Mouse (Mus musculus): ENCODE results near the gene Nudt1.
"Not testable (repeated sequence)": the region's sequence is repeated elsewhere in the genome, so short reads cannot be mapped to it uniquely, and the experiment has no call there.

The Nudt1 gene

DNA sequence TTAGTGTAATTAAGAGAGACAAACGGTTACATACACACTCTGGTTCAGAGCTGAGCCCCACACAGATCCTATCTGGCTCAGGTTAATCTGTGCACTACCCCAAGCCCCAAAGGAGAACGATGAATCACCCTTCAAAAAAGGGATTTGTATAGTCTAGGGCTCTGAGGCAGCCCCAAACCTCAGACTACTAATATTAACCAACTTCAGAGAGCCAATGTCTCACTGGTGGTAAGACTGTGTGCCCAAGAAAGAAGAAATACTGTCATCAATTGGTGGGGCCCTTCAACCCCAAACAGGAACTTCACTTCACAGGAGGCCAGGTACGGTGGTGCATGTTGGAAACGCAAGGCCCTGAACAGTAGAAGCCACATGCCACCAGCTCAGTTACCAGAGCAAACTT is 23.8 kb downstream of the Nudt1 start:
- DNase-seq: no peak

DNA sequence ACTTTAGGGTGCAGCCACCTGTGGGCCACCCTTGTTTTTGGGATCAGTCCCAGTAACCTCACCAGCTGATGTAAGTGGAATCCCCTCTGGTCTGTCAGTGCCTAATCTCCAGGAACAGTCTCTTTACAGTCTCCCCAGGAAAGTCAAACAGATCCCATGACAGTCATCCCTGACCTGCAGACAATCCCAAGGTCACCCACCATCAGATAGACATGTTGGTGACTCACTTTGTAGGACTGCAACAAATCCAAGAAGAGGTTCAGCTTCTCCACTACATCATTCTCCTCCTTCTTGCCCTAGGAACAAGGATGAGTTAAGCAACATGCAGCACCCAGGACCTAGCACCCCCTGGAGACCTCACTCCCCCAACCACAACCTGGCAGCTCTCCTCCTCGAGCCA is 24.6 kb downstream of the Nudt1 start:
- no peak for DNase-seq

DNA sequence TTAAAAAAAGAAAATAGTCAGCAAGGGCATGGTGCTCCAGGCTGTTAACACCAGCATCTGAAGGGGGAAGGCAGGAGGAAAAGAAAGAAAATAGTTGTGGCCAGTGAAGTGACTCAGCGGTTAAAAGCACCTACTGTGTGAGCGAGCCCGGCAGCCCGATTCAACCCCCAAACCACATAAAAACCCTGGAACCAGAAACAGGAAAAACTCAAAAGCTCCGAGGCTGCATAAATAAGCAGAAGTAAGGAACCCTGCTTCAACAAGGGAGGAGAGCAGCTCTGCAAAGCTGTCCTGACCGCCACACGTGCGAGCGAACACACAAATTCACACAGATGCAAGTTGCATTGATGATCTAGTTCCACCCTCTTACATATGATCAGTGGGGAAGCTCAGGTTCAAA is 28.4 kb downstream of the Nudt1 start:
- DNase-seq: no peak

DNA sequence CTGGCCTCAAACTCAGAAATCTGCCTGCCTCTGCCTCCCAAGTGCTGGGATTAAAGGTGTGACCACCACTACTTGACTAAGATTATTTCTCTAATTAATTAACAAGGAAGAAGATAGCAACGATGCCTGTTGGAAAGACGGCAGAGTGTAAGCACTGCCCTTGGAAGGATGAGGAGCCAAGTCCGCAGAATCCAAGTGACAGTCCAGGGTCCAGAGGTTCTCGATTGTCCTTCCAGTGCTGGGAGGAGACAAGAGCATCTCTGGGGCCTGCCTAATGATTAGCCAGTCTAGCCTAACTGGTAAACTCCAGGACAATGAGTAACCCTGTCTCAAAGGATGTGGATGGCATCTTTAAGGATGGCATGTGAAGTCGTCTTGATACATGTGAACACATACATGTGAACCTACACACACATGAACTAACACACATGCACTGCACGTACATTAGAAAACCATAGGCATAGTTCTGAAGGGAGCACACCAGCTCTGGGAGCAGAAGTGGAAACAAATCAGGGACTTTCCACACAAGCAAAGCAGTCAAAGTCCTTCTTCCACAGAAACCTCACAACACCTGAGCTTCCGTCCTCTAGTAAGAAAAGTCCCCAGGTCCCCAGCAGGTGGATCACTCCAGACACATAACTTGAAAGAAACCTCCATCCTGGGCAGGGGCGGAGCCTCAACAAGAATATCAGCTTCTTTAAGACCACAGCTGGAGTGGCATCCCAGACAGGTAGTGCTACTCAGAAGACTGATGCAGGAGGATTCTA is 29.5 kb downstream of the Nudt1 start:
- DNase-seq: no peak

DNA sequence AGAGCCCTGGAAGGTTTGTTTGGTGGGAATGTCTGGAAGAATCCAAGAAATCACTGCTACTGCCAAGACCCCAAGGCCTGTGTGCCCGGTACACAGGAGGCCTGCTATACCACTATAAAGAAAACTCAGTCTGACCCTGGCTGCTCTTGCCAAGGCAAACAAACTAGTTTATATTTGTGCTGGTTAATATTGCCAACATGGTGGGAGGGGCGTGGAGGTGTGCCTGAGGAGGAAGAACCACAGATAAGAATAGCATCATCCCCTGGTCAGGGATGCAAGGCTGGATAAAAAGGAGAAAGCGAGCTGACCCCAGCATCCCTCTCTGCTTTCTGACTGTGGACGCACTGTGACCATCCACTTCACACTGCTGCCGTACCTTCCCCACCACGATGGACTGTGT is 30.9 kb downstream of the Nudt1 start:
- no peak for DNase-seq

DNA sequence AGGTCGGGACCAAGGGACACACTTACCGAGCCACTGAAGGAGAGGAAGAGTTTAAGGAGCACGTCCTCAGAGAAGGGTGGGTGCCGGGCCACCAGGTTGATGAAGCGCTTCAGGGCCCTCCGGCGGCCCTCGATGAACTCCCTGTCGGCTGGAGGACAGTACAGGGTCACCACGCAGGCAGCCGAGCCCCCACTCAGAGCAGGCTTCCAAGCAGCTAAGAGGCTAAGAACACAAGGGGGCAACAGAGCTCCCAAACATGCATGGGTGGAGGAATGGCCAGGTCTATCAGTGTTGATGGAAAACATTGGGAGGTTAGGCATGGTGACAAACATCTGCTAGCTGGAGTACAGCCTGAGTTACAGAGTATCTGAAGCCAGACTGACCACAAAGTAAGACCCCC is 34.5 kb downstream of the Nudt1 start:
- no peak for DNase-seq

DNA sequence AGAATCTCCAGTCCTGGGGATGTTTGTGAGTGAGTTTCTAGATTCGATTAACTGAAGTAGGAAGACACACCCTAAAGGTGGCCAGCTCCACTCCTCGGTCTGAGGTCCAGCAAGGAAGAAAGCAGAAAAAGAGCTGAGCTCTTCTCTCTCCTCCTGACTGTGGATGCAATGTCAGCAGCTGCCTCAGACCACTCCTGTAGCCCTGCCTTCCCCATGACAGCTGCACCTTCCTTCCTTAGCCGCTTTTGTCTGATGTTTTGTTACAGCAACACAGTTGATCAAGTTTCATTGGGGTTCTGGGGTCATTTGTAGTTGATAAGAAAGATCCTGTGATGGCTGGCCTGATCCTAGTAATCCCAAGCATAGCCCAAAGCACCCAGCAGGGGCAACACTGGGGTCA is 36.0 kb downstream of the Nudt1 start:
- DNase-seq: no peak

DNA sequence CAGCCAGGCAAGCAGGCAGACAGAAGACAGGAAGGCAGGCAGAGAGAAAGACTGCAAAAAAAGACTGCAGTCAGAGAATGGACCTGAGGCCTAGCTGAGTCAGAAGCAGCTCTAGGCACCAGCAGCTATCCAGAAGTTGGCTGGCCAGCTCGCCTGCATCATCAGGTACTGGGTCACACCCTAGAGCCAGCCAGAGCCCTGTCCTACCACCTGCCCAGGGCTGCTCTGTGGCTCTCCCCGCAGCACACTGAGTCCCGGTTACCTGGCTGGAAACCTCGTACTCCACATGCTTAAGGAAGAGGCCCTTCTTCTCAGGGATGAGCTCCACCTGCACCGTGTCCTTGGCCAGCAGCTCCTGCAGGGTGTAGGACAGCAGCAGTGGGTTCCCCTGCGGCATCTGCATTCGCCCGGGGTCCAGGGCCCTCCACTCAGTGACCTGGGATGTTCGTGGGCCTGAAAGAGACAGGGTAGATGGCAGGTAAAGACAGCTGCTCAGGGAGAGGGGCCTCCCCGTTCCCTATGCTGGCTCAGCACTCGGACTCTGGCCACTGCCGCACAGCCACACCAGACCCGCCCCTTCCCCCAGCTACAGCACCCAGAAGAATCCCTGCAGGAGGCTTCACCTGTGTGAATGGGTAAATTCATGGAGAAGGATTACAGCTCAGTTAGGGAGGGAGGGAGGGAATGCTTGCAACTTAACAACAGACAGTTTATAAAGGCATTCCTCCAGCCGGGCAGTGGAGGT is 38.6 kb downstream of the Nudt1 start:
- no peak for DNase-seq

DNA sequence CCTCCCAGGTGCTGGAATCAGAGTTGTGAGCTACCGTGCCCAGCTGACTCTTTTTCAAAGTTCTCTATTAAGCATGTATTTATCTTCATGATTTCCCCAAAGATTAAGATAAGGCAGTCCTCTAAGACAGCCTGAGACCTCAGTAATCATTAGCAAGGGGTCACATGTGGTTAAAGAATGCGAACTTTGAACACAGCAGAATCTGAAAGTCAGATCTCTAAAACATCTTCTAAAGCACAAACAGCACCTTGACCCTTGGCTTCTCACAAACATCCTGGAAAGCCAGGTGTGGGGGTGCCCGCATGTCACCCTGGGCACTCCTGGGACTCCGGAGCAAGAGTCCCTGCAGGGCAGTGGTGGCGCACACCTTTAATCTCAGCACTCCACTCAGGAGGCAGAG is 43.0 kb downstream of the Nudt1 start:
- DNase-seq: no peak

DNA sequence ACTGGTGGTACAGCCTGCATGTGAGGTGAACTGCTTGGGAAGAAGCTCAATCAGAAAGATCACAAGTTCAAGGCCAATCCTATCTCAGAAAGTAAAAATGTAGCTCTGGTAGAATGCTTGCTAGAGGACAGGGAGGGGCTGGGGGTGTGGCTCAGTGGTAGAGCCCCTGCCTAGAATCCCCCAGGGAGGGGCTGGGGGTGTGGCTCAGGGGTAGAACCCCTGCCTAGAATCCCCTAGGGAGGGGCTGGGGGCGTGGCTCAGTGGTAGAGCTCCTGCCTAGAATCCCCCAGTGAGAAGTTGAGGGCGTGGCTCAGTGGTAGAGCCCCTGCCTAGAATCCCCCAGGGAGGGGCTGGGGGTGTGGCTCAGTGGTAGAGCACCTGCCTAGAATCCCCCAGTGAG is 46.7 kb downstream of the Nudt1 start:
- not testable (repeated sequence) for DNase-seq

DNA sequence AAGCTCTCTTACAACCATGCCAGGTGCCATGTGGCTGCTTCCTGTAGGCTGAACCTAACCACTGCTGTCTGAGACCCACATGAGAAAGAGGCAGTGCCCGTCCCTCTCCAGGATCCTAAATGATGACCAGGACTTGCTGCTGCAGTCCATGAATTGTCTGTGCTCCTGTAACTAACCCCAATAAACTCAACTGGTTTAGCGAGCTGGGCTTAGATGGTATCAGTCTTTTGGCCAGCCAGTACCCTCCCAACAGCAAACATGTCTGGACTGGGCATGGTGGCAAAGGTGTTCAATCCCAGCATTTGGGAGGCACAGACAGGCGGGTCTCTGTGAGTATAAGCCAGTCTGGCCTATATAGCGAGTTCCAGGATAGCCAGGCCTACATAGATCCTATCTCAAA is 47.5 kb downstream of the Nudt1 start:
- DNase-seq: no peak

DNA sequence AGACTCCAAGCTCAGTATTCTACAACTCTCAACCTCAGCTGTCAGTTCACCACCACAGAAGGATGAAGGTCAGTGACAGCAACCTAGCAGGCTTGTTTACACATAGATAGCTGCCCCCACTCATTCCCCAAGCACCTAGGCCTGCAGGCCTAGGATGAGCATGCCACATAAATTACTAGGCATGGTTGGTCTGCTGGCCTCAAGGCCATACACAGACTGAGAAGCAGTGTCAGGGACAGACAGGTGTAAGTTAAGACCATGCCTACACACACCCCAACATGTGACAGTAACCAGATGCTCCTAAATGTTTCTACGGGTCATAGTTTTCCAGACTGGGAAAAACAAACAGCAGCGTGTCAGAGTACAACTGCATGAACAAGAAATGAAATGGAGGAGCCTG is 48.0 kb downstream of the Nudt1 start:
- DNase-seq: no peak

DNA sequence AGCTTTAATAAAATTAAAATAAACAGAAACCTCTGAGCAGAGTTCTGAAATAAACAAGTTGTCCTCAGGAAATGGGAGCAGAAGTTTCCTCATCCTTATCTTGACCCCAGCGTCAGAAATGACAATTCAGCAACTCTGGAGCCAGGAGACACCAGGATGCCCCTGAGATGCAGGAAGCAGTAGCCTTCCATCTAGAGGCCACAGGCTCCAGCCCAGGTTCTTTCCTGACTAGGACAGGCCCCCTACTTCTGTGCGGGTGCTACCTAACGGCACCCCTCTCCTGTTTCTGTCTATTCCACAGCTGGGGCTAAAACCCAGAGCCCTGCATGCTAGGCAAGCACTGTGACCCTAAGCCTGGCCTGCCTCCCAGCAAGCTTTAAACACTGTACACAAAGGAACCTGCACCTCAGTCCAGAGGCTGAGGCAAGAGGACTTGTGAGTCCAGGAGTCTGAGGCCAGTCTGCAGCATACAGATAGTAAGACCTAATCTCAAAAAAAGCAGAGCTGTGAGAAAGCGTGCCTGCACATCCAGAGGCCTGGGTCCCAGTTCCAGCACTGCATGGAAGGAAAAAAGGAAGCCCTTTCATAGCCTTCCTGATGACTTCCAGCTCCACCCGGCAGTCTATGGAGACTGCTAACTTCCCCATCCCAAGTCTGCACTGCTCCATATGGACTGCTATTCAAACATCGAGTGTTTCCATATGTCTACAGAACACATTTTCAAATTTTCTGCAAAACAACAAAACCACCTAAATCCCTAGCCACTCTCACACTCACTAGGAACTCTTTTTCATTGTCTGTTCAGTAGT is 49.2 kb downstream of the Nudt1 start:
- no peak for DNase-seq

DNA sequence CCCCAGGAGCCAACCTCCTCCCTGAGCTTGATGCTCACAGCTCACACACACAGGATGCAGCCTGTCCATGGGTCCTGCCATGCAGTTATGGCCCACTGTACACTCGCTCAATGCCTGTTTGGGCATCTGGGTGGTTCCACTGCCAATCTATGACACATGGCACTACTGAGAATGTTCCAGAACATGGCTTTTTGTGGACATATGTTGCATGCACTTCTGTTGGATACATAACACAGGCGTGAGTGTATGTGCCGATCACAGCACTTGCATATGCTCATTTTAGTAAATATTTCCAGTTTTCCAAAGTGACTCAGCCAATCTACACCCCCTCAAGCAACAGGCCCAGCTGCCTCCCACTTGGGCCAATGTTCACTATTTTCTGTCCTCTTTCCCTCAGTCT is 50.2 kb downstream of the Nudt1 start:
- no peak for DNase-seq

DNA sequence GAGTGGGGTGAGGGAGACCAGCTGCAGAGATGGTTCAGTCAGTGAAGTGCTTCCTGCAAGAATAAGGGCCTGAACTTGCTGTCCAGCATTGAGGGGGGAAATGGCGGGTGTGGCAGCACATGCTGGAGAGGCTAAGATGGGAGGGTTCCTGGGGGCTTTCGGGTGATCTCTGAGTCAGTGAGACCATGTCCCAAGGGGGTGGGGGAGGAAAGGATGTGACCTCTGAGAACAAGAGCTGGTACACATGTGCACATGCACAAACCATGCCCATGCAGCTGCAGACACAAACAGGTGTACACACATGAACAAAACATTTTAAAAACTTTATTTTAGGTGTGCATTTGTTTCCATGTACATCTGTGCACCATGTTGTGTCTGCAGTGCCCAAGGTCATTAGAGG is 52.3 kb downstream of the Nudt1 start:
- DNase-seq: no peak

DNA sequence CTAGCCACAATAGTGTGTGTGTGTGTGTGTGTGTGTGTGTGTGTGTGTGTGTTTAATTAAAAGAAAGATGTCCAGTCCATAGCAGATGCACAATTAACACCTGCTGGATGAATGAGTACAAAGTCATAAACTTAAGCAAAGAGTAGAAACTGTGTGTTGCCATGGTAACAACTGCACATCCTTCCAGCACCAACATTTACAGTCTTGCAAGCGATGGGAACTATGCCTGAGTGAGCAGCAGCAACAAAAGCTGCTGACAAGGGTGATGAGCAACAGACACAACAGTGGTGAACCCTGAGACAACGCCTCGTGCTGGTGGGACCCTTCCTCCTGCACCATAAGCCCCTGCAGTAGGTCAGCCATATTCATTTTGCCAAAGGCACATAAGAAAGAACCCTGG is 52.8 kb downstream of the Nudt1 start:
- peak; percentile 43 for DNase-seq

DNA sequence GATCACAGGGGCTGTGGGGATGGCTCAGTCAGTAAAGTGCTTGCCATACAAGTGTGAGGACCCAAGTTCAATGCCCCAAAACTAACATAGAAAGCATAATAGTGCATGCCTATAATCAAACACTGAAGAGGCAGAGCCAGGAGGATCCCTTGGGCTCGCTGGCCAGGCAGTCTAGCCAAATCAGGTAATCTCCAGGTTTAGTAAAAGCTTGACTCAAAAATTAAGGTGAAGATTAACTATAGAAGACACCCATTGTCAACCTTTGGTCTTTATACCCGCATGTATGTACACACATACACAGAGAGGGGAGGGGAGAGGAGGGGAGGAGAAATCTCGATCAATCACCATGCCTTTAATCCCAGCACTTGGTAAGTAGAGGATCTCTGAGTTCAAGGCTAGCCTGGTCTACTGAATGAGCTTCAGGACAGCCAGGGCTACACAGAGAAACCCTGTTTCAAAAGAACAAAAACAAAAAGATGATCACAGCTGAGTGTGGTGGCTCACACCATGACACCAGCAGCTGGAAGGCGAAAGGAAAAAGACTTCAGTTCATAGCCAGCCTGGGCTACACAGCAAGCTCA is 53.9 kb downstream of the Nudt1 start:
- no peak for DNase-seq

DNA sequence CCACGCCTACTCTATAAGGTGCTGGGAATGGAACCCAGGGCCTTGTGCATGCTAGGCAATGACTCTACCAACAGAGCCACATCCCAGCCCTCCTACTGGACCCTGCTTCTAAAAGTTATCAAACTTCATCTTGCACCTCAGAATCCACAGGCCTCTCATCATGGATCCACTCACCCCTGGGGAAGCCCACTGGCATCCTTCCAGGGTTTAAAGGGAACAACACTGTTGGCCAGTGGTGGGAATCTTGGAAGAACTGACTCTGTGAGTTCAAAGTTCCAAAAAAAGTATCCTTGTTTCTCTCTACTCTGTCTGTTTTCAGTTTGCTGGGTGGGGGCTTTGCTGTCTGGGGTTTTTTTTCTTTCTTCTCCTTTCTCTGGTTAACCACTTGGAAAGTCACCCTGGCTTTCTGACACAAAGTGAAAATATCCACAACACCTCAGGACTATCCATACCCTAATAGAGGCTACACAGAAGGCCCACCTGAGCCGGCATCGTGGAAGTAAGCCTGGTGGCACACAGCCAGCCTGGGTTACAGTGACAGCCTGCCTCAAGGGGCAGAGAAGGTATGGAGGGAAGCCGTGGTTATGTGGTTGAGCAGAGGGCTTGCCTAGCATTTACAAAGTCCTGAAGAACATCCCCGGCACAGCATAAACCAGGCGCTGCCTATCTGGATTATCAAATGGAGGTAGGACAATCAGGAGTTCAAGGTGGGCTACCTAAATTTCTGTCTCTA is 56.8 kb downstream of the Nudt1 start:
- no peak for DNase-seq

DNA sequence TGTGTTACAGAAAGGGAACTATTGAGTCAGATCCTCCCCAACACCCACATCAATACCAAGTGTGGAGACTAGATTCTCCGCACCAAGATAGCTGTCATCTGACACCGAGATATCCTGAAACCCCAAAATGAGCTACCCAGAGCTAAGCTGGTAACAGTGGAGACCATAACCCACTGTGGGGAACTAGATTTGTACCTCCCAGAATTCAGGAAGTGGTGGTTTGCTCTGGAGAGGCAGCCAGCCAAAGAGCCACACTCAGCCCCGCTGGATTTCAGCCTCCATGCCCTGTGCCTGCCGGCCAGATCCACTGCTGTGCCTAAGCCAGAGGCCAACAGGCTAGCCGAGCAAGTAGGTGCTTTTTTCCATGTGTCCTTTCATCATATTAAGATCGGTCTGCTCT is 57.8 kb downstream of the Nudt1 start:
- DNase-seq: no peak

DNA sequence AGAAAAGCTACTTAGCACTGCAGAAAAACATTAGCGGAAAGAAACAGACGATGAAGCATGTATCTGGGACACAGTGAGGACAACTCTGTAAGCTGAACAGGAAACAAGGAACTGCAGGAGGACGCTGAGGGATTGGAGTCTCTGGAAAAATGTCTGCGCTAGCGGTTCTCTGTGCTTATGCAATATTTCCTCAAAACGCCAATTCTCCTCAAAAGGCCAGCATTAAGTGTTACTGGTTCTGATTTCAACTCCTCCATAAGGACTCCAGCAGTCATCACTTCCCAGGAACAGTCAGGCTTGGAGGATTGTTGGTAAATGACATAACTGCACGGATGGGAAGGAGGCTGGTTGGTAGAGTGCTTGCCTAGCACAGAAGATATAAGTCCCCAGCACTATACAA is 59.7 kb downstream of the Nudt1 start:
- DNase-seq: no peak

DNA sequence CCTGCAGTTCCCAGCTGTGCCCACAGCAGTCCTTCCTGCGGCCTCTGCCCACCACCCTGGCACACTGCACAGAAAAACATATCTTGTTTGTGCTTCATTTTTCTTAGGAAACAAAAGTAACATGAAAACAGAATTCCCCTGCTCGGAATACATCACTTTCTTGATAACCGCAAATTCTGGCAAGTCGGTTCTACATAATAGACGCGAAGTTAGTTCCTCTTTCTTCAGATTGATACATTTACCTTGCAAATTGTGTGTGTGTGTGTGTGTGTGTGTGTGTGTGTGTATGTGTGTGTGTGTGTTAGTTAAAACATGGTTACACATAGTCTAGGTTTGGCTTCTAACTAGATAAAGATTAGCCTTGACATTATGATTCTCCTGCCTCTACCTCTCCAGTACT is 61.2 kb downstream of the Nudt1 start:
- no peak for DNase-seq

DNA sequence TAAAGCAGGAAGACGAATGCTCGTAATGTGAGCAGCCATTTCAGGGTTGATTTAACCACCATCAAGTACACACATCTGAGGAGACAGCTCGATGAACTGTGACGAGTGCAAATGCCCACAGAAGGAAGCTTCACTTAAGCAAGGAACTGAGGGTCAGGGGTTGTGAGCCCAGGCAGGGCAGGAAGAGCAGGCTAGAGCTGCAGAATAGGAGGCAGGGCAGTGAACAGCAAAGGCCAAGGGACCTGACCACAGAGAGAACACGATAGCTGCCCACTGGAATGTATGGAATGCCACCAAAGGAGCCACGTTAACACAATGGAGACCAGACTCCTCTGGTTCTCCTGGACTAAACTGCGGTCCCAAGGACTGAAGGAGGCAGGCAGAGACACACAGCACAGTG is 62.1 kb downstream of the Nudt1 start:
- peak; percentile 45 for DNase-seq

DNA sequence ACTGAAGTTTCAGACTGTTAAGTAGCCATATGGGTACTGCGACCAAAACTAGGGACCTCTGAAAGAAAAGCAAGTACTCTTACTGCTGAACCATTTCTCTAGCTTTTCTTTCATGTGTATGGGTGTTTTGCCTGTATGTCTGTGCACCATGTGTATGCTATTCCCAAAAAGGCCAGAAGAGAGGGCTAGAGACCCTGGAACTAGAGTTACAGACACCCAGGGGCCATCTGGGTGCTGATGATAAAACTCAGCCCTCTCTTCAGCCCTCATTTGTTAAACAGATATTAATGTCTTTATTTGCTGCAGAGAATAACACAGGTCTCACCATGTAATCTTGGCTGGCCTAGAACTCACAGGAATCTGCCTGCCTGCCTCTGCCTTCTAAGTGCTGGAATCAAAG is 63.0 kb downstream of the Nudt1 start:
- no peak for DNase-seq

Measured in retina, postnatal 1 day (tissue).